Mouse (Mus musculus) neutrophil, adult 83 days (primary cell): ENCODE results near the gene Nudt16l1. TPM values are rescaled to one million over a fixed set of nuclear protein-coding genes. Genes with fewer than 3 reads are reported as not detected.

ENCODE experiments used
- total RNA-seq, 2 experiments: library from RNA; stranded (reverse); gene quantifications; one replicate each; pipeline ENCODE4 v1.2.4; 2023

The Nudt16l1 gene
- 10 to 100 TPM; 27.4 to 28.9 TPM for total RNA-seq

DNA sequence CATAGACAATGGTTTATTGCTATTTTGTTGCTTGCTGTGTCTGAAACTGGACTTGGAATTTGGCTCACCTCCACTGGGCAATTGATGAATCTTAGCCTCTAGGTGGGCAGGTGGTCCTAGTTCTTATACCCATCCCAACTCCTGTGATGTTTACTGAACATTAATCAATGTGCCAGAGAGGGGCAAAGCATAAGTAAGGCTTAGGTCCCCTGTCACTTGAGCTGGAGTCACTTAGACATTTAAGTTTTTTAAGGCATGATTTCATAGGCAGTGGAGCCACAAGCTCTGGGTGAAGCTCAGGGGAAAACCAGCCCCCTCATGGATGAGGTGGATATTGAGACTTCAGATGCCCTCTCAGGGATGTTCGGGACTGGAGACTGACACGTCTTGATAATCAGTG is at the start of gene Nudt16l1:
Gene Nudt16l1 (plus strand): TSS at position 301 of the 400 bp plus-strand sequence.

GRCm38 (mm10) chr16:4963797-4964709 is 25.5 kb downstream of the Nudt16l1 start, which contains the start of gene Anks3:
Gene Anks3 (minus strand): TSS chr16:4964205.

Other genes with a start within 250 kb of the Nudt16l1 start
- 10 to 100 TPM; 20.7 to 28.1 TPM for gene Nmral1, start 219.4 kb upstream of the Nudt16l1 start, total RNA-seq
- 10 to 100 TPM; 49.4 to 52.9 TPM for gene Hmox2, start 212.4 kb upstream of the Nudt16l1 start, total RNA-seq
- gene Cdip1, start 148.5 kb upstream of the Nudt16l1 start, total RNA-seq: 10 to 100 TPM; 12.9 to 14.2 TPM
- gene 4930562C15Rik, start 103.3 kb upstream of the Nudt16l1 start, total RNA-seq: not detected
- gene Ubald1, start 58.4 kb upstream of the Nudt16l1 start, total RNA-seq: 10 to 100 TPM; 47.8 to 49.8 TPM
- 10 to 100 TPM; 55.9 to 58.3 TPM for gene Mgrn1, start 52.5 kb upstream of the Nudt16l1 start, total RNA-seq
- 10 to 100 TPM; 37.1 to 42.3 TPM for gene Anks3, start 25.4 kb downstream of the Nudt16l1 start, total RNA-seq
- not detected for gene Sept12, start 59.1 kb downstream of the Nudt16l1 start, total RNA-seq
- not detected for gene Smim22, start 68.5 kb downstream of the Nudt16l1 start, total RNA-seq
- 100 to 1,000 TPM; 243 to 295 TPM for gene Rogdi, start 74.8 kb downstream of the Nudt16l1 start, total RNA-seq
- gene Glyr1, start 111.1 kb downstream of the Nudt16l1 start, total RNA-seq: 100 to 1,000 TPM; 126 to 128 TPM
- gene Ubn1, start 111.3 kb downstream of the Nudt16l1 start, total RNA-seq: 10 to 100 TPM; 58.3 to 69.4 TPM
- gene Ppl, start 193.7 kb downstream of the Nudt16l1 start, total RNA-seq: under 1 TPM; 0.18 to 0.22 TPM
- gene Sec14l5, start 208.3 kb downstream of the Nudt16l1 start, total RNA-seq: not detected